20 mouse cellular contexts compared by ENCODE assay signal in genomic region chr6:83396711-83397110, GRCm38 (mm10).
"Had no signal": no experiment of that assay in that cellular context is flagged by ENCODE, and none has a peak within 500 bp of the region (broad histone marks: within the 10 kb centered on the region; RNA-seq: fewer than 3 reads in every experiment).

No protein-coding gene starts in this region.

- ATAC-seq: intestine, postnatal 0 days had no signal

- H3K27ac ChIP-seq: kidney, postnatal 0 days; layer of hippocampus, adult 2 months; limb, embryonic 12.5 days; macrophage; midbrain, embryonic 12.5 days; midbrain, embryonic 15.5 days; neural tube, embryonic 12.5 days; neural tube, embryonic 15.5 days; stomach, embryonic 15.5 days had no signal

- H3K27me3 ChIP-seq: limb, embryonic 12.5 days; limb, embryonic 15.5 days; liver, embryonic 12.5 days; midbrain, embryonic 12.5 days; midbrain, embryonic 15.5 days; neural tube, embryonic 12.5 days; neural tube, embryonic 15.5 days; stomach, embryonic 15.5 days had no signal

- H3K9ac ChIP-seq: limb, embryonic 12.5 days; limb, embryonic 15.5 days; liver, embryonic 12.5 days; midbrain, embryonic 12.5 days; midbrain, embryonic 15.5 days; neural tube, embryonic 12.5 days; neural tube, embryonic 15.5 days; stomach, embryonic 15.5 days had no signal

- H3K4me1 ChIP-seq: limb, embryonic 12.5 days; midbrain, embryonic 12.5 days; midbrain, embryonic 15.5 days; neural tube, embryonic 12.5 days; stomach, embryonic 15.5 days had no signal

- H3K4me3 ChIP-seq: layer of hippocampus, adult 2 months; limb, embryonic 12.5 days; limb, embryonic 15.5 days; liver, embryonic 12.5 days; midbrain, embryonic 12.5 days; midbrain, embryonic 15.5 days; neural tube, embryonic 12.5 days; neural tube, embryonic 15.5 days; stomach, embryonic 15.5 days had no signal

- H3K4me2 ChIP-seq: limb, embryonic 12.5 days; limb, embryonic 15.5 days; liver, embryonic 12.5 days; midbrain, embryonic 12.5 days; midbrain, embryonic 15.5 days; neural tube, embryonic 12.5 days; neural tube, embryonic 15.5 days; stomach, embryonic 15.5 days had no signal

- H3K9me3 ChIP-seq: limb, embryonic 12.5 days; limb, embryonic 15.5 days; liver, embryonic 12.5 days; midbrain, embryonic 12.5 days; midbrain, embryonic 15.5 days; neural tube, embryonic 12.5 days; neural tube, embryonic 15.5 days; stomach, embryonic 15.5 days had no signal

- DNase-seq: kidney, adult 2 months; kidney, postnatal 25 days; left cerebral cortex, postnatal 4 days; lung, postnatal 14 days; right cerebral cortex, adult 18-20 months; right cerebral cortex, postnatal 14 days; right cerebral cortex, postnatal 4 days; thymus, postnatal 25 days had no signal
